Mouse (Mus musculus) layer of hippocampus, adult 9-10 months (tissue): ENCODE data around the gene Olfr378.

Experiments used
- DNase-seq: peaks from one replicate; pipeline ENCODE4 v3.0.0; 2022; ENCODE audit warnings: low spot score

The Olfr378 gene

DNA sequence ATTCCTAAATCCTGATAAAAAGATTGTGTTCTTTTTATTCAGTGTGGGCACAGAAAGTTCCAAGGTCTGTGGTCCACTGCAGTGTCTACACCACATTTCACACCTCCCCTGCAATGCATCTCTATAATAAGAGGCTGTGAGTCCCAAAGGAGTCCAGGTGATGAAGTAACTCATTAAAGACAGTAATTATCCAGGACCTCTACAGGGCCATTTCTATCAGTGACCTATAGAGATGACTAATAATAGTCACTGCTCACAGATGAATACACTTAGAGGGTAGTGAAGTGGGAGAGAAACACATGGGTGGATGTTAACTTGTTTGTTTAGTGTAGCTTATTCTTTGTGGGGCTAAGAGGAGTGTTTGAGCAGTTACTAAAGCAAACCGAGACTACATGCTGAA is at the start of gene Olfr378:
Gene Olfr378, minus strand, starts transcription at position 101 of the 400 bp plus-strand sequence.
- DNase-seq, result no peak

GRCm38 (mm10) chr11:73457408-73457807 is 29.1 kb upstream of the Olfr378 start, which contains the start of gene Olfr380:
TSS of gene Olfr380 (minus strand) at chr11:73457508.
- no peak for DNase-seq

GRCm38 (mm10) chr11:73399514-73399913 is 28.8 kb downstream of the Olfr378 start, which contains the start of gene Olfr1:
TSS of gene Olfr1 (minus strand) at chr11:73399614.
- DNase-seq, result no peak

DNA sequence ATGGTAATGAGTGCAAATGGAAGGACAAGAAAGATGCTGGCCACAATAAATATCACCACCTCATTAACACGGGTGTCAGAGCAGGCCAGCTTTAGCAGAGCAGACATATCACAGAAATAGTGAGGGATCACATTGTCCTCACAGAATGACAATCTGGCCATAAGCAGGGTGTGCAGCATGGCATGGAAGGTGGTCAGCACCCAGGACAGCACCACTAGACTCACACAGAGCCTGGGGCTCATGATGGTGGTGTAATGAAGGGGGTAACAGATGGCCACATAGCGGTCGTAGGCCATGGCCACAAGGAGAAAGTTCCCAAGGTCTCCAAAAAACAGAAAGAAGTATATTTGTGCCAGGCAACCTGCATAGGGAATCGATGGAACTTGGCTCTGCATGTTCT is 32.9 kb downstream of the Olfr378 start:
- DNase-seq, result no peak
